Mouse (Mus musculus) regulatory T cell (primary cell): ENCODE results near the gene Zgrf1.

Experiments used
- in situ Hi-C: fragments of 300-600 bp; cut with MboI, MseI; formaldehyde crosslinking; loops from one replicate; pipeline ENCODE4 v1.15.1; 2025; ENCODE audit warnings: high pct_unique_total_duplicates

Gene Zgrf1

GRCm38 (mm10) chr3:127552973-127553719, at the start of gene Zgrf1, which contains the start of gene Larp7:
TSS of gene Zgrf1 (plus strand) at chr3:127553489.
TSS of gene Larp7 (minus strand) at chr3:127553349.
- in situ Hi-C loops = loop anchor here (10.0 kb wide), 1 partner anchor 228 kb away; no protein-coding TSS in a partner anchor

GRCm38 (mm10) chr3:127507878-127508783, 45.2 kb upstream of the Zgrf1 start:
- in situ Hi-C loops = no loop called here

GRCm38 (mm10) chr3:127511786-127512746, 41.2 kb upstream of the Zgrf1 start:
- in situ Hi-C loops = no loop called here

GRCm38 (mm10) chr3:127512794-127513335, 40.4 kb upstream of the Zgrf1 start:
- in situ Hi-C loops = no loop called here

- in situ Hi-C loops = no loop called here
Measured at GRCm38 (mm10) chr3:127513699-127514098, 39.6 kb upstream of the Zgrf1 start.

- in situ Hi-C loops = no loop called here
Measured at GRCm38 (mm10) chr3:127515251-127515650, 38.0 kb upstream of the Zgrf1 start.

- in situ Hi-C loops = no loop called here
Measured at GRCm38 (mm10) chr3:127520300-127520699, 33.0 kb upstream of the Zgrf1 start.

GRCm38 (mm10) chr3:127521156-127521555, 32.1 kb upstream of the Zgrf1 start:
- in situ Hi-C loops = no loop called here

- in situ Hi-C loops = no loop called here
Measured at GRCm38 (mm10) chr3:127525188-127525819, 28.0 kb upstream of the Zgrf1 start.

GRCm38 (mm10) chr3:127527465-127528034, 25.7 kb upstream of the Zgrf1 start:
- in situ Hi-C loops = no loop called here

- in situ Hi-C loops = no loop called here
Measured at GRCm38 (mm10) chr3:127529210-127529609, 24.1 kb upstream of the Zgrf1 start.

- in situ Hi-C loops = no loop called here
Measured at GRCm38 (mm10) chr3:127529824-127530223, 23.5 kb upstream of the Zgrf1 start.

GRCm38 (mm10) chr3:127530293-127530692, 23.0 kb upstream of the Zgrf1 start:
- in situ Hi-C loops = no loop called here

- in situ Hi-C loops = no loop called here
Measured at GRCm38 (mm10) chr3:127539193-127539592, 14.1 kb upstream of the Zgrf1 start.

- in situ Hi-C loops = no loop called here
Measured at GRCm38 (mm10) chr3:127543976-127544375, 9.3 kb upstream of the Zgrf1 start.

- in situ Hi-C loops = loop anchor here (5.0 kb wide), 1 partner anchor 92 kb away; no protein-coding TSS in a partner anchor
Measured at GRCm38 (mm10) chr3:127544610-127545121, 8.6 kb upstream of the Zgrf1 start.

GRCm38 (mm10) chr3:127547882-127548281, 5.4 kb upstream of the Zgrf1 start:
- in situ Hi-C loops = loop anchor here (5.0 kb wide), 1 partner anchor 96 kb away; no protein-coding TSS in a partner anchor

GRCm38 (mm10) chr3:127552434-127552972, 786 bp upstream of the Zgrf1 start:
- in situ Hi-C loops = loop anchor here (10.0 kb wide), 1 partner anchor 228 kb away; no protein-coding TSS in a partner anchor

GRCm38 (mm10) chr3:127553720-127554043, 393 bp downstream of the Zgrf1 start:
- in situ Hi-C loops = loop anchor here (10.0 kb wide), 1 partner anchor 229 kb away; no protein-coding TSS in a partner anchor
